Mouse (Mus musculus) liver, embryonic 16.5 days (tissue): Measurements from ENCODE around the gene Fchsd2. TPM values are rescaled to one million over a fixed set of nuclear protein-coding genes. Genes with fewer than 3 reads are reported as not detected.
A peak's percentile ranks its signal among the peaks of the same experiment; 100 is the strongest.

Experiments
- ATAC-seq: fragments of 200-750 bp; cut with Nextera tagmentation; 2 replicates; pipeline ENCODE4 v1.8.0; 2017; ENCODE audit warnings: low read depth, mild to moderate bottlenecking, moderate number of reproducible peaks, moderate library complexity
- H3K27ac ChIP-seq: fragments of 300-500 bp; sonication (generic); 2 replicates; pipeline ENCODE4 v1.5.1; 2014; ENCODE audit warnings: mild to moderate bottlenecking, low read length
- H3K27me3 ChIP-seq: fragments of 300-500 bp; sonication (generic); 2 replicates; pipeline ENCODE4 v1.6.1; 2014; ENCODE audit warnings: low read depth, low read length, mixed read lengths; ENCODE audit not compliant: control insufficient read depth, insufficient read depth
- H3K36me3 ChIP-seq: fragments of 300-500 bp; sonication (generic); 2 replicates; pipeline ENCODE4 v1.6.1; 2014; ENCODE audit warnings: mild to moderate bottlenecking; ENCODE audit not compliant: control insufficient read depth, insufficient read depth
- H3K4me1 ChIP-seq: fragments of 300-500 bp; sonication (generic); 2 replicates; pipeline ENCODE4 v1.6.1; 2014; ENCODE audit warnings: low read depth, low read length, mixed read lengths; ENCODE audit not compliant: control insufficient read depth
- H3K4me2 ChIP-seq: fragments of 300-500 bp; sonication (generic); 2 replicates; pipeline ENCODE4 v1.6.1; 2014; ENCODE audit warnings: low read depth, low read length, mixed read lengths
- H3K4me3 ChIP-seq: fragments of 300-500 bp; sonication (generic); 2 replicates; pipeline ENCODE4 v1.5.1; 2014; ENCODE audit warnings: low read depth, mild to moderate bottlenecking, low read length
- H3K9ac ChIP-seq: fragments of 300-500 bp; sonication (generic); 2 replicates; pipeline ENCODE4 v1.6.1; 2014; ENCODE audit warnings: low read depth, low read length
- H3K9me3 ChIP-seq: fragments of 300-500 bp; sonication (generic); replicated peaks from 2 replicates; pipeline ENCODE4 v1.6.1; 2016; ENCODE audit warnings: low read length; ENCODE audit not compliant: control insufficient read depth
- WGBS: fragments of 180-500 bp; shearing (Covaris S2); extraction: QIAGEN DNeasy Blood & Tissue Kit; methylation state at CpG from one replicate; pipeline ENCODE4 v1.1.7; 2014; ENCODE audit not compliant: insufficient replicate concordance; 5-methylcytosine and 5-hydroxymethylcytosine counted together
- polyA plus RNA-seq: library from polyadenylated mRNA; unstranded; fragments of >200 nt; fragmentation: Nextera tagmentation; extraction: Ambion mirVana; gene quantifications from 2 replicates; pipeline ENCODE4 v1.2.1, GENCODE M21; 2015

The Fchsd2 gene
- polyA plus RNA-seq, 1 experiment from 2014 or later, result 5.9 TPM

GRCm38 (mm10) chr7:101173331-101173730 lies 80.7 kb downstream of the Fchsd2 start:
- H3K27me3 ChIP-seq, result no peaks in the 10 kb centered on the region
- H3K9ac ChIP-seq, result no peak overlapping the region
- 70% methylated on average over 3 of the region's 3 CpGs for WGBS
- H3K9me3 ChIP-seq, result no peaks in the 10 kb centered on the region
- H3K4me3 ChIP-seq, result no peak overlapping the region
- ATAC-seq, result no peak
- H3K4me1 ChIP-seq, result peaks cover 2% of the 10 kb centered on the region
- H3K36me3 ChIP-seq, result no peaks in the 10 kb centered on the region
- no peak overlapping the region for H3K27ac ChIP-seq
- no peak overlapping the region for H3K4me2 ChIP-seq

DNA sequence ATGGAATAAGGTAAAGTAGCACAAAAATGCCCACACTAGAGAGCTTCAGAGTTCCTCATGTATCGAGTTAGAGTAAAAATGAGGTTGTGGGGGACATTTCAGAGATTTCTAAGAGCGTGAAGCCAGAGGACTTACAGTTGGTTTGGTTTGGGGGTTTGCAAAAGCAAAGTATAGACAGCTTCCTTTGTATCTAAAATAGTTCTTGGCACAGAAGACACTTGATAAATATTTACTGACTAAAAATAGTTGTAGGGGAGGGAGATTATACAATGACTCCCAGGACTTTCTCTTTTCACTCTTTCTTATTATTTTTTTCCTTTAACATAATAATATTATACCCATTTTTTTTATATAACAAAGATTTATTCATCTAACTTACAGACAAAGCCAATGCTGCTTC lies 86.1 kb downstream of the Fchsd2 start:
- Histone ChIP-seq H3K4me1 (peaks cover 5% of the 10 kb centered on the region), H3K9ac (no peak overlapping the region), H3K4me3 (no peak overlapping the region), H3K4me2 (no peak overlapping the region; the same call in 1 of the 2 replicates), H3K27me3 (no peaks in the 10 kb centered on the region), H3K27ac (no peak overlapping the region), H3K9me3 (no peaks in the 10 kb centered on the region), H3K36me3 (no peaks in the 10 kb centered on the region)
- WGBS, result 55% methylated on average over 2 of the region's 2 CpGs
- peak; percentile 45; the same call in 1 of the 2 replicates for ATAC-seq

DNA sequence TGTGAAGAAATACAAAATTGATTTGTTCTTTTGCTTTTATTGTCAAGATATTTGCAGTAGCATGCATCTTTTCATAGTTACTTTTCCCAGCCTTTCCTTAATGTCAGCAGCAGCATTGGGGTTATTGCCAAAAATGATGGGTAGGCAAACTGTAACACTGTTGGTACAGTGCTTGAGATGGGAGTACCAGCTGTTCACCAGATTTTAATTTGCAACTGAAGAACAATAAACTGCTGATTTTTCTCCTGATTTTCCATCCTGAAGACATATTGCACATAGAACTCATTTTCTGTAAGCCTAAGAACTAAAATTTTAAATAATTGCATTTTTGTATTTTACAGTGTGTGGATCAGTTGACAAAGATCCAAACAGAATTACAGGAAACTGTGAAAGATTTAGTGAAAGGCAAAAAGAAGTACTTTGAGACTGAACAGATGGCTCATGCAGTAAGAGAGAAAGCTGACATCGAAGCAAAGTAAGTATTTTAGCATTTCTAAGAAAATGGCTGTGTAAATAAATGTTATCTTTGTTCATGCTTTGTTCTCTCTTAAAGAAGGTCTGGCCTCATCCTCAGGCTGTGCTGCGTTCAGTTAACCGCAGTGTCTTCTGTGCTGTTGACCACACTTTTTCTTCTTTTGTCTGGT lies 98.8 kb downstream of the Fchsd2 start:
- H3K4me2 ChIP-seq, result no peak overlapping the region
- no peaks in the 10 kb centered on the region for H3K9me3 ChIP-seq
- 75% methylated on average over 3 of the region's 3 CpGs for WGBS
- H3K27ac ChIP-seq, result no peak overlapping the region
- H3K9ac ChIP-seq, result no peak overlapping the region
- H3K4me1 ChIP-seq, result no peaks in the 10 kb centered on the region
- no peak for ATAC-seq
- no peak overlapping the region for H3K4me3 ChIP-seq
- no peaks in the 10 kb centered on the region for H3K27me3 ChIP-seq
- no peaks in the 10 kb centered on the region for H3K36me3 ChIP-seq

DNA sequence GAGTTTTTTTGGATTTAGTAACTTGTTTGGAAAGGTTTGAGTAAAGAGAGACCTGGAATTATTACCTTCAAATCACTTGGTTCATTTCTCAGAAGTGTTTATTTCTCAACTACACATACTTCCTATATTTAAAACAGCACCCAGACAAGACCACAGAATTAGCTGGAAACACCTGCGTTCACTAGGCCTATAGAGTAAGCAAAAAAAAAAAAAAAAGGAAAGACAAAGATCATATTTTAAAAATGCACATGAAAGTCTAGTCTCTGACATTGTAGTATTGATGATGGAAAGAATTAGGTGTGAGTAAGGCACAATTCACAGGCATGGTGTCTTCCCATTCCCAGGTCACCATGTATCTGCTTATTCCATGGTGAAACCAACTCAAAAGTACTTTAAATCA lies 118.2 kb downstream of the Fchsd2 start:
- no peak overlapping the region for H3K4me2 ChIP-seq
- no peaks in the 10 kb centered on the region for H3K27me3 ChIP-seq
- no peaks in the 10 kb centered on the region for H3K9me3 ChIP-seq
- no peak overlapping the region for H3K4me3 ChIP-seq
- no peaks in the 10 kb centered on the region; the same call in 1 of the 2 replicates for H3K36me3 ChIP-seq
- no peak overlapping the region for H3K9ac ChIP-seq
- ATAC-seq, result no peak
- no peaks in the 10 kb centered on the region; the same call in 1 of the 2 replicates for H3K4me1 ChIP-seq
- 64% methylated on average over 1 of the region's 1 CpGs for WGBS
- no peak overlapping the region for H3K27ac ChIP-seq

DNA sequence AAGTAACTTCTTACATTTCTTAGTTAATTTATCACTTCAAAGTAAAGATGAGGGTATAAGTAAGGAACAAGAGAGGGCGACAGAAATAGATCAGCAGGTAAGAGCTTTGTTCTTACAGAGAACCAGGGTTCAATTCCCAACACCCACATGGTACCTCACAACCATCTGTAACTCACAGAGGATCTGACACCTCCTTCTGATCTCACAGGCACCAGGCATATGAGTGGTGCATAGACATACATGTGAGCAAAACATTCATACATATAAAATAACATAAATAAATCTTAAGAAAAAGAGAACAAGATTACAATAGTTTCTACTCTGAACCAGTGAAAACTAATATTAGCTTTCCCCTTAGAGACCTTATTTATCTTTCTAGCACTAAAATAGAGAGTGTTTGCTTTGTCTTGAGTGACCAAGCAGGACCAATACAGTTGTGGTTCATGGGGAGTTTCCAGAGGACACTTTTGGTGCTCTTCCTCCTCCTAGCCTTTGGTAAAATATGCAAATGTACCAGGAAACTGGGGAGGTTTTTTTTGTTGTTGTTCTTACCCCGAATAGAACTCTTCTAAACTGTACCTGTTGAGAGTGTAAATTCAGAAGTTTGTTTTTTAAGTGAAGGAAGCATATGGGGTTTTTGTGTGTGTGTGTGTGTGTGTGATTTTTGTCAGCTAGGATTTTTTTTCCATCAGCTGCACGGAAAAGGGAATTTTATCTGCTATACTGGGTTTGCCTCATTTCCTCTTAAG lies 121.0 kb downstream of the Fchsd2 start:
- WGBS, result 45% methylated on average over 3 of the region's 3 CpGs
- no peaks in the 10 kb centered on the region; the same call in 1 of the 2 replicates for H3K4me1 ChIP-seq
- no peaks in the 10 kb centered on the region for H3K9me3 ChIP-seq
- no peak for ATAC-seq
- no peak overlapping the region for H3K4me2 ChIP-seq
- H3K9ac ChIP-seq, result no peak overlapping the region
- no peak overlapping the region for H3K27ac ChIP-seq
- H3K36me3 ChIP-seq, result no peaks in the 10 kb centered on the region; the same call in 1 of the 2 replicates
- H3K27me3 ChIP-seq, result no peaks in the 10 kb centered on the region
- H3K4me3 ChIP-seq, result no peak overlapping the region

DNA sequence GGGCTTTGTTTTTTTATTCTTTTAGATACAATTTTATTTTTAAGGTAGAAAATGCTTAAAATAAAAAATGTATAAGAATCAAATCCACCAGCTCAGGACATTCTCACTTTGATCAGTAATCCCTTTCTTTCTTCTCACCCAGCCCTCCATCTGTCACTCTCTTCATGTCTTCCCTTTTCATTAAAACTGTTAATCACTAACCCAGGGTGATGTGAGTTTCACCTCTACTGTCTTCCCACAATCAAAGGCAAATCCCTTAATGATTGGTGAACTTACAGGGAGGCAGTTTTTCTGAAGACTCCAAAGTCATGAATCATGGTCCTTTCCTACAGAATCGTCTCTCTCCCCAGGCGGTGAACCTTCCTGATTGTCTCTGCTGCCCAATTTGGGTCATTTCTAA lies 124.1 kb downstream of the Fchsd2 start:
- H3K9ac ChIP-seq, result no peak overlapping the region
- H3K36me3 ChIP-seq, result no peaks in the 10 kb centered on the region; the same call in 1 of the 2 replicates
- H3K9me3 ChIP-seq, result no peaks in the 10 kb centered on the region
- WGBS, result 69% methylated on average over 2 of the region's 2 CpGs
- H3K27ac ChIP-seq, result no peak overlapping the region
- H3K4me2 ChIP-seq, result no peak overlapping the region
- no peak overlapping the region for H3K4me3 ChIP-seq
- ATAC-seq, result no peak
- no peaks in the 10 kb centered on the region for H3K27me3 ChIP-seq
- H3K4me1 ChIP-seq, result no peaks in the 10 kb centered on the region; the same call in 1 of the 2 replicates

DNA sequence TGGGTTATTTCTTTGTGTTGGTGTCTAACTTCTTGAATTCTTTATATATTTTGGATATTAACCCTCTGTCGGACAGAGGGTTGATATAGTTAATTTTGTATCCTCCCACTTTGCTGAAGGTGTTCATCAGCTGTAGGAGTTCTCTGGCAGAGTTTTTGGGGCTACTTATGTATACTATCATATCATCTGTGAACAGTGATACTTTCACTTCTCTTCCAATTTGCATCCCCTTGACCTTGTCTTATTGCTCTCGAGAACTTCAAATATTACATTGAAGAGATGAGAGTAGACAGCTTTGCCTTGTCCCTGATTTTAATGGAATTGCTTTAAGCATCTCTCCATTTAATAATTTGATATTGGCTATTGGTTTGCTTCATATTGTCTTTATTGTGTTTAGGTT lies 130.8 kb downstream of the Fchsd2 start:
- Histone ChIP-seq H3K9ac (no peak overlapping the region), H3K4me3 (no peak overlapping the region), H3K36me3 (no peaks in the 10 kb centered on the region), H3K9me3 (no peaks in the 10 kb centered on the region), H3K27ac (no peak overlapping the region), H3K4me2 (no peak overlapping the region), H3K4me1 (peaks cover 3% of the 10 kb centered on the region), H3K27me3 (no peaks in the 10 kb centered on the region)
- 71% methylated on average over 2 of the region's 2 CpGs for WGBS
- no peak for ATAC-seq

GRCm38 (mm10) chr7:101229336-101229735 lies 136.7 kb downstream of the Fchsd2 start:
- no peak overlapping the region for H3K27ac ChIP-seq

GRCm38 (mm10) chr7:101231458-101231857 lies 138.8 kb downstream of the Fchsd2 start:
- no peaks in the 10 kb centered on the region for H3K36me3 ChIP-seq
- H3K4me2 ChIP-seq, result no peak overlapping the region
- H3K4me3 ChIP-seq, result no peak overlapping the region
- no peak overlapping the region for H3K9ac ChIP-seq
- H3K4me1 ChIP-seq, result peaks cover 6% of the 10 kb centered on the region
- no peaks in the 10 kb centered on the region for H3K9me3 ChIP-seq
- no peak for ATAC-seq
- H3K27ac ChIP-seq, result no peak overlapping the region
- H3K27me3 ChIP-seq, result no peaks in the 10 kb centered on the region
- WGBS, result 22% methylated on average over 2 of the region's 2 CpGs

More at GRCm38 (mm10) chr7:101229336-101229735, 136.7 kb downstream of the Fchsd2 start:
- no peak overlapping the region for H3K4me2 ChIP-seq
- H3K9ac ChIP-seq, result no peak overlapping the region
- no peak for ATAC-seq
- no peaks in the 10 kb centered on the region for H3K27me3 ChIP-seq
- no peak overlapping the region for H3K4me3 ChIP-seq
- H3K4me1 ChIP-seq, result peaks cover 6% of the 10 kb centered on the region
- no peaks in the 10 kb centered on the region for H3K36me3 ChIP-seq
- 50% methylated on average over 1 of the region's 1 CpGs for WGBS
- no peaks in the 10 kb centered on the region for H3K9me3 ChIP-seq
